Mouse (Mus musculus): ENCODE data around the gene Megf8.

Gene Megf8

GRCm38 (mm10) chr7:25334472-25334871 lies 17.5 kb downstream of the Megf8 start:
- no peak for DNase-seq (ENCODE audit: low spot score in 2 of 2)

GRCm38 (mm10) chr7:25339329-25339728 lies 22.4 kb downstream of the Megf8 start:
- DNase-seq (ENCODE audit: low spot score in 2 of 2) = no peak

GRCm38 (mm10) chr7:25341000-25341784 lies 24.2 kb downstream of the Megf8 start:
- DNase-seq (ENCODE audit: low spot score in 2 of 2) = no peak

GRCm38 (mm10) chr7:25348861-25349260 lies 31.9 kb downstream of the Megf8 start:
- DNase-seq (ENCODE audit: low spot score in 2 of 2) = no peak

GRCm38 (mm10) chr7:25358721-25359206 lies 41.8 kb downstream of the Megf8 start:
- DNase-seq (ENCODE audit: low spot score in 2 of 2) = no peak

- no peak for DNase-seq (ENCODE audit: low spot score in 2 of 2)
These were observed 46.2 kb downstream of the Megf8 start for GRCm38 (mm10) chr7:25363151-25363550.

- no peak for DNase-seq (ENCODE audit: low spot score in 2 of 2)
These were observed 46.7 kb downstream of the Megf8 start for GRCm38 (mm10) chr7:25363632-25364031.

GRCm38 (mm10) chr7:25365937-25366625 lies 49.1 kb downstream of the Megf8 start:
- no peak for DNase-seq (ENCODE audit: low spot score in 2 of 2)

- no peak for DNase-seq (ENCODE audit: low spot score in 2 of 2)
These were observed 50.8 kb downstream of the Megf8 start for GRCm38 (mm10) chr7:25367632-25368293.

GRCm38 (mm10) chr7:25368333-25368732 lies 51.4 kb downstream of the Megf8 start:
- no peak for DNase-seq (ENCODE audit: low spot score in 2 of 2)

GRCm38 (mm10) chr7:25369058-25369749 lies 52.2 kb downstream of the Megf8 start, which contains the start of gene Cnfn:
Cnfn (minus strand) TSS chr7:25369724.
- DNase-seq (ENCODE audit: low spot score in 2 of 2) = no peak

GRCm38 (mm10) chr7:25372441-25372840 lies 55.5 kb downstream of the Megf8 start:
- no peak for DNase-seq (ENCODE audit: low spot score in 2 of 2)

- peak; percentile 83 to 85 for DNase-seq (ENCODE audit: low spot score in 2 of 2)
These were observed 59.6 kb downstream of the Megf8 start for GRCm38 (mm10) chr7:25376556-25376955.

- DNase-seq (ENCODE audit: low spot score in 2 of 2) = no peak
These were observed 60.2 kb downstream of the Megf8 start for GRCm38 (mm10) chr7:25377100-25377700.

GRCm38 (mm10) chr7:25378181-25379100 lies 61.5 kb downstream of the Megf8 start:
- no peak for DNase-seq (ENCODE audit: low spot score in 2 of 2)

- DNase-seq (ENCODE audit: low spot score in 2 of 2) = peak in 1 of 2 experiments; percentile 25
These were observed 62.8 kb downstream of the Megf8 start for GRCm38 (mm10) chr7:25379551-25380351.

GRCm38 (mm10) chr7:25380392-25381283 lies 63.7 kb downstream of the Megf8 start:
- DNase-seq (ENCODE audit: low spot score in 2 of 2) = no peak

- no peak for DNase-seq (ENCODE audit: low spot score in 2 of 2)
These were observed 64.3 kb downstream of the Megf8 start for GRCm38 (mm10) chr7:25381284-25381680.
